Mouse (Mus musculus) embryonic facial prominence, embryonic 13.5 days (tissue): Measurements from ENCODE around the gene Cep72. TPM values are rescaled to one million over a fixed set of nuclear protein-coding genes. Genes with fewer than 3 reads are reported as not detected.

Experiments
- ATAC-seq: fragments of 200-750 bp; cut with Nextera tagmentation; 2 replicates; pipeline ENCODE4 v1.8.0; 2017; ENCODE audit warnings: low read depth; ENCODE audit not compliant: insufficient number of reproducible peaks, insufficient read depth, low FRiP score, low TSS enrichment
- H3K27ac ChIP-seq: fragments of 300-500 bp; sonication (generic); 2 replicates; pipeline ENCODE4 v1.5.1; 2015; ENCODE audit warnings: moderate library complexity, mild to moderate bottlenecking, inconsistent platforms
- H3K27me3 ChIP-seq: fragments of 300-500 bp; sonication (generic); 2 replicates; pipeline ENCODE4 v1.6.1; 2015; ENCODE audit warnings: mild to moderate bottlenecking, inconsistent platforms
- H3K36me3 ChIP-seq: fragments of 300-500 bp; sonication (generic); 2 replicates; pipeline ENCODE4 v1.6.1; 2015; ENCODE audit warnings: mild to moderate bottlenecking, inconsistent platforms
- H3K4me1 ChIP-seq: fragments of 300-500 bp; sonication (generic); 2 replicates; pipeline ENCODE4 v1.6.1; 2015; ENCODE audit warnings: inconsistent platforms
- H3K4me2 ChIP-seq: fragments of 300-500 bp; sonication (generic); 2 replicates; pipeline ENCODE4 v1.6.1; 2015; ENCODE audit warnings: moderate library complexity, mild to moderate bottlenecking, inconsistent platforms
- H3K4me3 ChIP-seq: fragments of 300-500 bp; sonication (generic); 2 replicates; pipeline ENCODE4 v1.5.1; 2015; ENCODE audit warnings: mild to moderate bottlenecking, inconsistent platforms
- H3K9ac ChIP-seq: fragments of 300-500 bp; sonication (generic); 2 replicates; pipeline ENCODE4 v1.6.1; 2015; ENCODE audit warnings: mild to moderate bottlenecking, inconsistent platforms
- H3K9me3 ChIP-seq: fragments of 300-500 bp; sonication (generic); 2 replicates; pipeline ENCODE4 v1.6.1; 2016; ENCODE audit warnings: inconsistent platforms
- WGBS: fragments of 180-500 bp; shearing (Covaris S2); methylation state at CpG from one replicate; pipeline ENCODE4 v1.1.7; 2015; ENCODE audit warnings: mixed read lengths; 5-methylcytosine and 5-hydroxymethylcytosine counted together
- polyA plus RNA-seq: library from polyadenylated mRNA; unstranded; fragments of >200 nt; fragmentation: Nextera tagmentation; extraction: Ambion mirVana; gene quantifications from 2 replicates; pipeline ENCODE4 v1.2.1, GENCODE M21; 2015

The Cep72 gene
- polyA plus RNA-seq, 1 experiment from 2014 or later: 14.6 TPM

DNA sequence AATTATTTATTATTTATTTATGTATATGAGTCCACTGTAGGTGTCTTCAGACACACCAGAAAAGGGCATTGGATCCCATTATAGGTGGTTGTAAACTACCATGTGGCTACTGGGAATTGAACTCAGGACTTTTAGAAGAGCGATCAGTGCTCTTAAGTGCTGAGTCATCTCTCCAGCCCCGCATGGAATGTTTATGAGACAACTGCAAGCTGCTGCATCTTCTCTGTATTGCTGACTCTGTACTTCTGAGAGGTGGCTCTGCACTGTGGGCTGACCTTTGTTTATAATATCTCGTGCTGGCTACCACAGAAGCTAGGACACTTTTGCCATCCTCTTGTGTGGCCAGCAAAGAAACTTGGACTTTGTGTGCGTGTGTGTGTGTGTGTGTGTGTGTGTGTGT, 60.6 kb downstream of the Cep72 start:
- no peak overlapping the region for H3K27ac ChIP-seq
- no peak overlapping the region for H3K9ac ChIP-seq
- H3K4me2 ChIP-seq: no peak overlapping the region
- no peak overlapping the region for H3K4me3 ChIP-seq
- H3K27me3 ChIP-seq: no peaks in the 10 kb centered on the region
- H3K36me3 ChIP-seq: no peaks in the 10 kb centered on the region
- no peaks in the 10 kb centered on the region for H3K9me3 ChIP-seq
- WGBS: 80% methylated on average over 4 of the region's 4 CpGs
- H3K4me1 ChIP-seq: peaks cover 6% of the 10 kb centered on the region; the same call in 1 of the 2 replicates
- no peak for ATAC-seq

GRCm38 (mm10) chr13:74000961-74001360, 61.1 kb downstream of the Cep72 start:
- Histone ChIP-seq H3K4me2 (no peak overlapping the region), H3K36me3 (no peaks in the 10 kb centered on the region), H3K9me3 (no peaks in the 10 kb centered on the region), H3K27ac (no peak overlapping the region), H3K27me3 (no peaks in the 10 kb centered on the region), H3K4me1 (peaks cover 6% of the 10 kb centered on the region; the same call in 1 of the 2 replicates), H3K4me3 (no peak overlapping the region), H3K9ac (no peak overlapping the region)
- no peak for ATAC-seq
- 77% methylated on average over 6 of the region's 6 CpGs for WGBS

- Histone ChIP-seq H3K9ac (no peak overlapping the region), H3K27me3 (no peaks in the 10 kb centered on the region), H3K9me3 (no peaks in the 10 kb centered on the region), H3K4me2 (no peak overlapping the region), H3K27ac (no peak overlapping the region), H3K36me3 (no peaks in the 10 kb centered on the region), H3K4me1 (peaks cover 6% of the 10 kb centered on the region; the same call in 1 of the 2 replicates), H3K4me3 (no peak overlapping the region)
- no peak for ATAC-seq
These were observed 61.6 kb downstream of the Cep72 start for GRCm38 (mm10) chr13:74000519-74000918.

DNA sequence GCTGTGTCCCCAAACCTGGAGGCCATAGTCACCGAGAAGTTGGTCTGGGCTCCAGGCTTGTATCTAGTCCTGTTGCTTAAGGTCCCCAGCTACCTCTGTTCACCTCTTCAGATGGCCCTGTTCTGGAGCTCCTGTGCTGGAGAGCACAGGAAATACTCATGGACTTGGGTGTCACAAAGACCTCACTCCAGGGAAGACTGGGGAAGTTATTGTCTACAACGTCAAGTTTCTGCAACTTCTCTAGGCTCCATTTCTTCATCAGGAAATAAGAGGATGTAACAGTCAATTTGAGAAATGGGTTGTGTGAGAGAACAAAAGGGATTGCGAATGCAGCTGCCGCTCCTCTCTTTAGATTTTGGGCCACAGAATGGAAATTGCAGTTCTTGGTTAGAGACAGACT, 65.6 kb downstream of the Cep72 start:
- 92% methylated on average over 4 of the region's 4 CpGs for WGBS
- no peak overlapping the region for H3K4me2 ChIP-seq
- ATAC-seq: no peak
- no peak overlapping the region for H3K9ac ChIP-seq
- H3K27ac ChIP-seq: no peak overlapping the region
- H3K36me3 ChIP-seq: no peaks in the 10 kb centered on the region
- H3K9me3 ChIP-seq: no peaks in the 10 kb centered on the region
- no peaks in the 10 kb centered on the region for H3K27me3 ChIP-seq
- H3K4me3 ChIP-seq: no peak overlapping the region
- H3K4me1 ChIP-seq: no peaks in the 10 kb centered on the region

- H3K27me3 ChIP-seq: no peaks in the 10 kb centered on the region
- WGBS: 86% methylated on average over 5 of the region's 5 CpGs
- H3K4me1 ChIP-seq: no peaks in the 10 kb centered on the region
- H3K36me3 ChIP-seq: no peaks in the 10 kb centered on the region
- H3K9ac ChIP-seq: no peak overlapping the region
- no peak overlapping the region for H3K4me2 ChIP-seq
- no peak overlapping the region for H3K27ac ChIP-seq
- no peak for ATAC-seq
- H3K4me3 ChIP-seq: no peak overlapping the region
- H3K9me3 ChIP-seq: no peaks in the 10 kb centered on the region
These were observed 70.8 kb downstream of the Cep72 start for GRCm38 (mm10) chr13:73991267-73991666.

DNA sequence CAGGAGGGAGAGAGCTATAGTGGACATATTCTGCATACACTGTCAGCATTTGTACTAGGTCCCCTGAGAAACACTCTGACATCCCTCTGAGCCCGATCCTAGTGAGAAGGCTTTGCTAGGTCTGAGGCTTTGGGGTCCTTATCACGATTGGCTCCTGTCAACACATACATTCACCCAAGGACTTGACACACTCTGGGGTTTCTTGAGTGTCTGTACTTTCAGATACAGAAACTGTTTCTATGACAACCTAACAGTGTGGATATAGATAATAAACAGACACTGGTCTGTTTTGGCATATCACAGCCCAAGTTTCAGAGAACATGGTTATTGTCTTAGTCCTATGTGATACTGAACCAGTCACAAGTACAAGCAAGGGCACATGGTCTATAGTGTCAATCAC, 71.3 kb downstream of the Cep72 start:
- WGBS: 81% methylated on average over 2 of the region's 2 CpGs
- Histone ChIP-seq H3K9me3 (no peaks in the 10 kb centered on the region), H3K4me2 (no peak overlapping the region), H3K36me3 (no peaks in the 10 kb centered on the region), H3K27me3 (no peaks in the 10 kb centered on the region), H3K4me1 (no peaks in the 10 kb centered on the region), H3K4me3 (no peak overlapping the region), H3K27ac (no peak overlapping the region), H3K9ac (no peak overlapping the region)
- ATAC-seq: no peak

- WGBS: 76% methylated on average over 5 of the region's 5 CpGs
- no peaks in the 10 kb centered on the region for H3K27me3 ChIP-seq
These were observed 71.8 kb downstream of the Cep72 start for GRCm38 (mm10) chr13:73990325-73990724.

More at GRCm38 (mm10) chr13:73990325-73990724, 71.8 kb downstream of the Cep72 start:
- Histone ChIP-seq H3K4me3 (no peak overlapping the region), H3K4me1 (no peaks in the 10 kb centered on the region), H3K9ac (no peak overlapping the region), H3K4me2 (no peak overlapping the region), H3K27ac (no peak overlapping the region), H3K9me3 (no peaks in the 10 kb centered on the region), H3K36me3 (no peaks in the 10 kb centered on the region)
- ATAC-seq: 0 out of 2 replicates have a peak, but pooled peaks have one; percentile 37

Other genes with a start within 250 kb of the Cep72 start
- 40.6 and 44.9 TPM in 2 replicates for gene Nkd2, start 214.7 kb downstream of the Cep72 start, polyA plus RNA-seq
- gene Trip13, start 124.5 kb downstream of the Cep72 start, polyA plus RNA-seq: 42.6 and 46.0 TPM in 2 replicates
- 63.5 and 68.6 TPM in 2 replicates for gene Brd9, start 124.5 kb downstream of the Cep72 start, polyA plus RNA-seq
- gene Zdhhc11, start 98.4 kb downstream of the Cep72 start, polyA plus RNA-seq: not detected in 2 replicates
- 1.1 and 1.6 TPM in 2 replicates for gene Tppp, start 52.9 kb downstream of the Cep72 start, polyA plus RNA-seq
- gene Slc9a3, start 59.2 kb upstream of the Cep72 start, polyA plus RNA-seq: not detected in 2 replicates
- 76.9 and 91.6 TPM in 2 replicates for gene Exoc3, start 146.4 kb upstream of the Cep72 start, polyA plus RNA-seq
- gene Ahrr, start 230.0 kb upstream of the Cep72 start, polyA plus RNA-seq: 1.9 and 2.1 TPM in 2 replicates